Mouse (Mus musculus): ENCODE results near the gene Gpr119.

Gene Gpr119

DNA sequence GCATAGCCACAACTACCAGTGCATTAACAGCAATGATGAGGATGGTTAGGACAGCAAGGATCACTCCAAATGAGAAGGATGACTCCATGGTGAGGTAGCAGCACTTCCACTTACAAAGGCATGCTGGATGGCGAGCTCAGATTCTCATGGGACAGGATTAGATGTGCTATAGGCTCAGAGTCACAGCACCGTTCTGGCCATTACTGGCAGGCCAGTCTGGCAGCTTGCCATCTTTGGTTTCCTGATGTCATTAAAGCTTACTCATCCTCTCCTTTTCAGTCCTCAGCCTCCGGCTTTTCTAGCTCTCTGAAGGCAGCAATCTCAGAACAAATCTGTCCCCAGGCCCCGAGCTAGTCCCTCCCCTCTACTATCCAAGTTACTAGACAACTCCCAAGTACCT, at the start of gene Gpr119:
Gene Gpr119, minus strand, starts transcription at position 308 of the 400 bp plus-strand sequence.
- no peak for DNase-seq (ENCODE audit: low read depth)

GRCm38 (mm10) chrX:48712846-48713245, 38.6 kb upstream of the Gpr119 start:
- peak; percentile 51 for DNase-seq (ENCODE audit: low read depth)

- no peak for DNase-seq (ENCODE audit: low read depth)
These were observed 35.4 kb upstream of the Gpr119 start for GRCm38 (mm10) chrX:48709701-48710100.

DNA sequence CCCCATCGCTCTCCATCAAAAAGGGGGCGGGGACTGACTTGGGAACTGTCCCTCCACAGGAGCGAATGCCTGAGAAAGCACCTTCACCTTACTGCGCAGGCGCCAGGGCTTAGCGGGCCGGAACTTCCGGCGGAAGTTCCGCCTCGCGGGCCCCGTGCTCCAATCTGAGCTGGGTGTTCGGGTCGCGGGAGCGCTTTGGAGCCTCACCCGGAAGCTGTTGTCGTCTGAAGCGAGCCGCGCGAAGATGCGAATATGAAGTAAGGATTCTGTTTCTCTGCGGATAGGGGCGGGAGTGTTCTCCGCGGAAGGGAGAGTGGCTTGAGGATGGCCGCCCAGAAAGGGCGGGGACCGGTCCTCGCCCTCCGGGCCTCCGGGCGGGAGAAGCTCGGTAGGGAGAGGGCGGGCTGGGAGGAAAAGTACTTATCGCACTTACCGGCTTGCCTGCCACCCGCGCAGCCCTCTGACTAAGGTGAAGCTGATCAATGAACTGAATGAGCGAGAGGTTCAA, 20.6 kb upstream of the Gpr119 start, which contains the start of gene Rbmx2:
Gene Rbmx2, plus strand, starts transcription at position 141 of the 508 bp plus-strand sequence.
- DNase-seq (ENCODE audit: low read depth), result peak; percentile 93

DNA sequence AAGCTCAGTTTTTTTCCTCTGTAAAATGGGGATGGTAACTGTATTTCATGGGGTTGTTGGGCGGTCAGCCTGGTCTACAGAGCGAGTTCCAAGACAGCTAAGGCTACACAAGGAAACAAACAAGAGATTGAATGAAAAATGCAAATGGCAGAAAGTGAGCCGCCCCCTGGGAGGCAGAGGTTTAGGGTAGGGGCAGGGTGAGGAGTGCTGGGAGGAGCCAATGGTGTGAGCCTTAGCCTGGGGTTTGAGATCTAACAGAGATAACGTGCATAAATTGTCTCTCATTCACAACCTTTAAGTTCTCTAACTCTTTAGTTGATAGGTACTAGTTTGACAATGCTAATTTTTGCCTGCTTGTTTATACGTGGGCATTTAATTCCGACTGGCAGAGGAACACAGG, 20.2 kb upstream of the Gpr119 start:
- no peak for DNase-seq (ENCODE audit: low read depth)

GRCm38 (mm10) chrX:48683857-48684256, 9.6 kb upstream of the Gpr119 start:
- no peak for DNase-seq (ENCODE audit: low read depth)

GRCm38 (mm10) chrX:48683451-48683850, 9.2 kb upstream of the Gpr119 start:
- peak; percentile 71 for DNase-seq (ENCODE audit: low read depth)

DNA sequence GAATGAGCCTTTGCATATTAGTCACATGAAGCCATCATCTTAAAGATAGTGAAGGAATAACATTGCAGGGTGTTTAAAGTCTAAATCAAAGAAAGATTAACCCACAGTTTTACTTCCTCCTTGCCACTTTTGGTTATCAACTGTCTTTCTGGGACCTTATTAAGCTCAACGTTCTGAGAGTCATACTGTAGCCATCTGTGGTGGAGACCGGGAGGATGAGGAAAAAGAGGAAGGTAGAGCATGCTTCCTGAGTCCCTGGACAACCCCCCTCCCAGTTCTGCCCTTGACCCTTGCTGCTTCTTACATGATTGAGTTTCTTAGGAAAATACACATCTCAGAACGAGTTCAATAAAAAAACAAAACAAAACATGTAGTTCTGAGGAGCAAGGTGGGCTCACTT, 2.6 kb downstream of the Gpr119 start:
- DNase-seq (ENCODE audit: low read depth), result no peak

DNA sequence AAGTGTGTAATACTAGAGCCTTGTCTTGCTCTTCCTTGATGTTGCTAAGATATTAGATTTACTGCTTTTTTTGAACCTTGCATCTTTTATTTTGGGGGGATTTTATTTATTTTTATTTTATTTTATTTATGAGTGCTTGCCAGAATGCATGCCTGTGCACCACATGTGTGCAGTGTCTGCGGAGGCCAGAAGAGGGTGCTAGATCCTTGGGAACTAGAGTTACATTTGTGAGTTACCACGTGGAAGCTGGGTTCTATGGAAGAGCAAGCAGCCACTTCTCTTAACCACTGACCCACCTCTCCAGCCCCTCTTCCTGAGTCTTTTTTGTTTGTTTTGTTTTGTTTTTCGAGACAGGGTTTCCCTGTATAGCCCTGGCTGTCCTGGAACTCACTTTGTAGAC, 4.7 kb downstream of the Gpr119 start:
- no peak for DNase-seq (ENCODE audit: low read depth)

- no peak for DNase-seq (ENCODE audit: low read depth)
These were observed 7.5 kb downstream of the Gpr119 start for GRCm38 (mm10) chrX:48666807-48667206.

DNA sequence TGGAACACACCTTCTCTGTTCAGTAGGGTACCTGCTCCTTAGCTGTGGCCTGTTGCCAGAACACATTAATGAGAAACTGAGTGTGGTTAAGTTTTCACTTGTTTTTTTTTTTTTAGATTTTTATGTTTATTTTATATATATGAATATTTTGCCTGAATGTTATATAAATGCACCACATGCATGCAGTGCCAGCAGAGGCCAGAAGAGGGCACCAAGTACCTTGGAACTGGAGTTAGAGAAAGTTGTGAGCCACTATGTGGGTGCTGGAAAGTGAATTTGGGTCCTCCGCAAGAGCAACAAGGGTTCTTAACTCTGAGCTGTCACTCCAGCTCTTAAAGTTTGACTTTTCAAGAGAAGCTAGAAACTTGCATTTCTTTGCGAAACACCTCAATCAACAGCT, 30.2 kb downstream of the Gpr119 start:
- peak; percentile 44 for DNase-seq (ENCODE audit: low read depth)

DNA sequence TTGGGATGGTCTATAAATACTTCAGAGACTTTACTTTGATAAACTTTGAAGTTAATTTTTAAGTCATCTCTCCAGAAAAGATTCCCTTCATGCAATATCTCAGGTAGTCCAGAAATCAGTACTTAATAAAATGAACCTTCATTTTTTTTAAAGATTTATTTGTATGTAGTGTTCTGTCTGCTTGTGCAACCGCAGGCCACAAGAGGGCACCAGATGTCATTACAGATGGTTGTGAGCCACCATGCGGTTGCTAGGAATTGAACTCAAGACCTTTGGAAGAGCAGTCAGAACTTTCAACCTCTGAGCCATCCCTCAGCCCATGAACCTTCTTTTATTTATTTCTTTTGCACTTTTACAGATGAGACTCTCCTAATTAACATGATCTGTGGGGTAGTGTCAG, 37.2 kb downstream of the Gpr119 start:
- peak; percentile 15 for DNase-seq (ENCODE audit: low read depth)

GRCm38 (mm10) chrX:48624054-48624420, 50.2 kb downstream of the Gpr119 start:
- no peak for DNase-seq (ENCODE audit: low read depth)

GRCm38 (mm10) chrX:48623379-48624053, 50.8 kb downstream of the Gpr119 start, which contains the start of gene Slc25a14:
Gene Slc25a14, plus strand, starts transcription at chrX:48623413.
- DNase-seq (ENCODE audit: low read depth), result peak; percentile 87

DNA sequence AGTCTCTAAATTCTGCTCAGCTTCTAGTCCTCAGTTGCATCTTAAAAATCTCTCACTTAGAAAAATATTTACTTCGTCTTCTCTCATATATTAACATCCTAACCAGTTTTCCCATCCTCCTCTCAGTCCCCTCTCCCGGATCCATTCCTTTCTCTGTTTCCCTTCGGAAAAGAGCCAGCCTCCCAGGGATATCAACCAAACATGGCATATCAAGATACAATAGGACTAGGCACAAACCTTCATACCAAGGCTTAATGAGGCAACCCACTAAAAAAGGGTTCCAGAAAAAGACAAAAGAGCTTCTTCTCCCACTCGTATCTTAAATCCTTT, 51.3 kb downstream of the Gpr119 start:
- DNase-seq (ENCODE audit: low read depth), result no peak

All from naive thymus-derived CD4-positive, alpha-beta T cell, adult 2 months (primary cell).